Mouse (Mus musculus) embryonic facial prominence, embryonic 14.5 days (tissue): ENCODE results near the gene Man1b1. TPM values are rescaled to one million over a fixed set of nuclear protein-coding genes. Genes with fewer than 3 reads are reported as not detected.

Experiments
- ATAC-seq: fragments of 200-750 bp; cut with Nextera tagmentation; 2 replicates; pipeline ENCODE4 v1.8.0; 2017; ENCODE audit warnings: low read depth, moderate number of reproducible peaks, moderate TSS enrichment
- DNase-seq: peaks from one replicate; pipeline ENCODE4 v3.0.0-alpha.2; 2015; ENCODE audit warnings: low spot score
- H3K27ac ChIP-seq: fragments of 300-500 bp; sonication (generic); replicated peaks from 2 replicates; pipeline ENCODE4 v1.5.1; 2014; ENCODE audit warnings: low read depth, mild to moderate bottlenecking, low read length, moderate library complexity
- H3K27me3 ChIP-seq: fragments of 300-500 bp; sonication (generic); replicated peaks from 2 replicates; pipeline ENCODE4 v1.6.1; 2014; ENCODE audit warnings: low read length; ENCODE audit not compliant: control insufficient read depth, insufficient read depth
- H3K36me3 ChIP-seq: fragments of 300-500 bp; sonication (generic); 2 replicates; pipeline ENCODE4 v1.6.1; 2014; ENCODE audit warnings: low read length, mixed read lengths; ENCODE audit not compliant: control insufficient read depth, insufficient read depth
- H3K4me1 ChIP-seq: fragments of 300-500 bp; sonication (generic); 2 replicates; pipeline ENCODE4 v1.6.1; 2014; ENCODE audit warnings: antibody characterized with exemption, low read length; ENCODE audit not compliant: control insufficient read depth, insufficient read depth
- H3K4me2 ChIP-seq: fragments of 300-500 bp; sonication (generic); 2 replicates; pipeline ENCODE4 v1.6.1; 2014; ENCODE audit warnings: low read depth, mild to moderate bottlenecking, low read length, moderate library complexity, mixed read lengths
- H3K4me3 ChIP-seq: fragments of 300-500 bp; sonication (generic); 2 replicates; pipeline ENCODE4 v1.5.1; 2014; ENCODE audit warnings: low read depth, mild to moderate bottlenecking, low read length
- H3K9ac ChIP-seq: fragments of 300-500 bp; sonication (generic); 2 replicates; pipeline ENCODE4 v1.6.1; 2014; ENCODE audit warnings: low read depth, mild to moderate bottlenecking, low read length, moderate library complexity, mixed read lengths
- H3K9me3 ChIP-seq: fragments of 300-500 bp; sonication (generic); 2 replicates; pipeline ENCODE4 v1.6.1; 2016; ENCODE audit warnings: low read length; ENCODE audit not compliant: control insufficient read depth
- WGBS: fragments of 180-500 bp; shearing (Covaris S2); extraction: QIAGEN DNeasy Blood & Tissue Kit; methylation state at CpG from one replicate; pipeline ENCODE4 v1.1.7; 2014; 5-methylcytosine and 5-hydroxymethylcytosine counted together
- polyA plus RNA-seq: library from polyadenylated mRNA; unstranded; fragments of >200 nt; fragmentation: Nextera tagmentation; extraction: Ambion mirVana; gene quantifications from 2 replicates; pipeline ENCODE4 v1.2.1, GENCODE M21; 2014

The Man1b1 gene
- polyA plus RNA-seq, 1 experiment from 2014 or later, result 75.0 TPM

DNA sequence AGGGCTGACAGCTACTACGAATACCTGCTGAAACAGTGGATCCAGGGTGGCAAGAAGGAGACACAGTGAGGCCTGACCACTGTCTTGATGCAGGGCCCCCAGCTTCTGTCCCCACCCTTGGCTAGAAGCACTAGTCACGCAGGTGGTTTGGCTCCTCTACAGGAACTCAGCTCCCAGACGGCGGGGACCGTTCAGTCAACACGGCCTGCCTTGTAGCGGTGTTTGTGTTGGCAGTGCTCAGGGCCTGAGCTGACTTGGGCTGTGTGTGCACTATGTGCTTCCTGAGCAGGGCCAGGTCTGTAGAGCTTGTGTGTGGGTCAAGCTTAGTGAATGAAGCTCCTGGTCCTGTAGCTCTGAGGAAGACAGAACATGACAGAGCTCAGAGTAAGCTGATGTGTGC, 16.0 kb downstream of the Man1b1 start:
- H3K4me1 ChIP-seq, result no peaks in the 10 kb centered on the region
- no peak overlapping the region for H3K4me2 ChIP-seq
- H3K9me3 ChIP-seq, result no peaks in the 10 kb centered on the region
- peaks cover 95% of the 10 kb centered on the region for H3K36me3 ChIP-seq
- no peak for DNase-seq
- WGBS, result 89% methylated on average over 7 of the region's 7 CpGs
- H3K27ac ChIP-seq, result no peak overlapping the region
- no peak overlapping the region for H3K4me3 ChIP-seq
- no peak; the same call in 1 of the 2 replicates for ATAC-seq
- no peaks in the 10 kb centered on the region for H3K27me3 ChIP-seq
- H3K9ac ChIP-seq, result no peak overlapping the region

DNA sequence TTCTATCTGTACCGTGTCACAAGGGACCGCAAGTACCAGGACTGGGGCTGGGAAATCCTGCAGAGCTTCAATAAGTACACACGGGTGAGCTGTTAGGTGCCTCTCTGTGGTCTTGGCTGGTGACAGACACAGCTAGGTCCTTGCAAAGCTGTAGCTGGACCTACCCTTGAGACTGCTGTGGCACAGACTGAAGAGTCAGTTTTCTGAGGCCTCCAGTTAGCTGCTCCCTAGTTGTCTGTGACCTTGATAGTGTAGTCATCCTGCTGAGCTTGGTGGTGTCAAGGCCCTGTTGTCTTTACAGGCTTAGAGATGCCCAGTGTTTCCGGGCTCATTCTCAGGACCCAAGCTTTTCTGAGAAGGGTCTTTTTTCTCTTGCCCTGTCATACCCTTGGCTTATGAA, 17.4 kb downstream of the Man1b1 start:
- DNase-seq (no peak), ATAC-seq (no peak)
- no peak overlapping the region for H3K4me3 ChIP-seq
- no peaks in the 10 kb centered on the region for H3K4me1 ChIP-seq
- no peak overlapping the region for H3K9ac ChIP-seq
- no peaks in the 10 kb centered on the region for H3K27me3 ChIP-seq
- H3K36me3 ChIP-seq, result peaks cover 89% of the 10 kb centered on the region
- no peak overlapping the region for H3K27ac ChIP-seq
- 90% methylated on average over 4 of the region's 4 CpGs for WGBS
- H3K9me3 ChIP-seq, result no peaks in the 10 kb centered on the region
- H3K4me2 ChIP-seq, result no peak overlapping the region

GRCm38 (mm10) chr2:25350701-25351100, 18.6 kb downstream of the Man1b1 start:
- H3K9me3 ChIP-seq, result no peaks in the 10 kb centered on the region
- H3K36me3 ChIP-seq, result peaks cover 77% of the 10 kb centered on the region
- H3K9ac ChIP-seq, result no peak overlapping the region
- H3K4me1 ChIP-seq, result peaks cover 5% of the 10 kb centered on the region; the same call in 1 of the 2 replicates
- no peaks in the 10 kb centered on the region for H3K27me3 ChIP-seq
- H3K4me3 ChIP-seq, result no peak overlapping the region
- DNase-seq, result no peak
- 100% methylated on average over 3 of the region's 3 CpGs for WGBS
- H3K4me2 ChIP-seq, result no peak overlapping the region
- ATAC-seq, result no peak
- no peak overlapping the region for H3K27ac ChIP-seq

DNA sequence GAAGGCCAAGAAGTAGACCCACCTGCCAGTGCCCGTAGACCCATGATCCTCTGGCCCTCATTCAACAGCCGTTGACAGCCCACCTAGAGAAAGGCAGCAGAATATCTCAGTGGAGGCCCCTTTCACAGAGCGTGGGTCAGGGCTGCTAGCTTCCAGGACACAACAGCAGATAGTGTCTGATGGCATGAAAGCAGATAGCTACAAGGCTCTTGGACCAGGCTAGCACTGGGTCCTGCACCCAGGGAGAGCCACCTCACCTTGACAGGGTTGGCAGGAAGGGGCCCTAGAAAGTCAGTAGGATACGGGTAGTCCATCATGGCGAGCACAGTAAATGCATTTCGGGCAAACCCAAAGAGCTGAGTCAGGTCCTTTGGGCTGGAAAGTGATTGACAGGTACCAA, 22.1 kb downstream of the Man1b1 start:
- no peak for DNase-seq
- Histone ChIP-seq H3K4me2 (no peak overlapping the region), H3K27ac (no peak overlapping the region), H3K9ac (no peak overlapping the region), H3K4me3 (no peak overlapping the region), H3K4me1 (peaks cover 13% of the 10 kb centered on the region; the same call in 1 of the 2 replicates), H3K27me3 (no peaks in the 10 kb centered on the region), H3K9me3 (no peaks in the 10 kb centered on the region), H3K36me3 (peaks cover 46% of the 10 kb centered on the region)
- WGBS, result 83% methylated on average over 6 of the region's 6 CpGs
- no peak for ATAC-seq

GRCm38 (mm10) chr2:25355419-25356066, 23.4 kb downstream of the Man1b1 start:
- peak overlapping the region; percentile 56 for H3K4me3 ChIP-seq
- H3K9ac ChIP-seq, result peak overlapping the region; percentile 63
- H3K4me1 ChIP-seq, result peaks cover 13% of the 10 kb centered on the region; the same call in 1 of the 2 replicates
- ATAC-seq (no peak), DNase-seq (no peak)
- H3K27me3 ChIP-seq, result no peaks in the 10 kb centered on the region
- peaks cover 33% of the 10 kb centered on the region for H3K36me3 ChIP-seq
- H3K27ac ChIP-seq, result no peak overlapping the region
- peak overlapping the region; percentile 76 for H3K4me2 ChIP-seq
- no peaks in the 10 kb centered on the region for H3K9me3 ChIP-seq
- 38% methylated on average over 18 of the region's 18 CpGs for WGBS

DNA sequence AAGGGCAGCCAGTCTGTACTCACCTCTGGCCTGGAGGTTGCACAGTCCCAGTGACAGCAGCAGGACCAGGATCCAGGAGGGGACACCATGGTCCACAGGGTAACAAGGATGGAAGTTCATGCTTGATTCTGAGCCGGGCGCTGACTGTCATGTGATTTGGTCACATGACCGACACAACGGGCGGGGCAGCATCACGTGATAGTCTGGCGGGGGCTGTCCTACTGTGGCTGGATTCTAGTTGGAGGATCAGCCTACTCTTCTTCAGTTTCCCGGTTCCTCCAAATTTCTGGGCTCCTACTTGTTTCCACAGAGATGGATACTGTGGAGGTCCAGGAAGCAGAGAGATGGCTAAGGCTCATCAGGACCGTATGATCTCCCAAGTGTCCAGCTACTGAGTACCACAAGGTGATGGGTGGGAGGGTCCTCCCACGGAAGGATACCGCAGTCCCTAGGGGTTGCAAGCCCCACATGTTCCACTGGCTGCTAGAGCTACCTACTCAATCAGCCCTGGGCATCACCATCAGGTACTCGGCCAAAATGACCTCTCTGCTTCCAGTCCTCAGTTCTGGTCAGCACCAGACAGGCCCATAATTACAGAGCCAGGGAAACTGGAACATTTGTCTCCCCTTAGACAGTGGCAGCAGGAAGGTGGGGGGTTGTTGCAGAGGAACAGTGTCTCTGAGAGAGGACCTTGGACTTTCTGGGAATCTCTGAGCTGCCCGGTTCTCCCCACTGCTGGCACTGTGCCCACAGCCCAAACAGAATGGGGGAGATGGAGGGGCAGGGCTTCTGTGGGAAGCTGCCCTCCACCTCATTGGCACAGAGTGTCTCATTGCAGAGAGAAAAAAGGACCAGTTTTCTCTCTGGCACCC, 24.3 kb downstream of the Man1b1 start, which contains the start of gene Dpp7:
Gene Dpp7 (minus strand): TSS at position 152 of the 872 bp plus-strand sequence.
- Histone ChIP-seq H3K4me1 (peaks cover 13% of the 10 kb centered on the region; the same call in 1 of the 2 replicates), H3K4me3 (peak within 1 kb of the TSS; percentile 56), H3K27me3 (no peaks in the 10 kb centered on the region), H3K36me3 (peaks cover 24% of the 10 kb centered on the region), H3K27ac (no peak within 1 kb of the TSS), H3K9ac (peak within 1 kb of the TSS; percentile 63), H3K9me3 (no peaks in the 10 kb centered on the region), H3K4me2 (peak within 1 kb of the TSS; percentile 76)
- peak; percentile 93 for DNase-seq
- WGBS, result 5% methylated on average over 11 of the region's 13 CpGs
- ATAC-seq, result peak; percentile 72

DNA sequence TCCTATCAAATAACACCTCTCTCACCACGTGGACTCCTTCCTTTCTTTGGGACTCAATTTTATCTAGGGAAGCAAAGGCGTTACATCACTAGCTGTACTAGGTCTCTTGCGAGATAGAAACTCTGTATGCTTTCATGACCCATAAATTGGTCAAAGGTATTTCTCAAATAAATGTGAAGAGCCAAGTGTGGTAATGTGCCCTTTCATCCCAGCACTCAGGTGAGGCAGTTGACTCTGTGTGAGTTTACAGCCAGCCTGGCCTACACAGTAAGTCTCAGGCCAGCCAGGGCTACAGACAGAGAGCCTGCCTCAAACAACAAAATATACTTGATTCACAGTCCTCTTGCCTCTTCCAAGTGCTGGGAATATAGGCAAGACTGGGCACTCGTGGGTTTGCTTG, 27.7 kb downstream of the Man1b1 start:
- no peak for DNase-seq
- no peak overlapping the region for H3K27ac ChIP-seq
- no peak overlapping the region for H3K4me2 ChIP-seq
- H3K27me3 ChIP-seq, result peaks cover 12% of the 10 kb centered on the region
- WGBS, result 74% methylated on average over 4 of the region's 4 CpGs
- no peaks in the 10 kb centered on the region for H3K36me3 ChIP-seq
- peaks cover 13% of the 10 kb centered on the region; the same call in 1 of the 2 replicates for H3K4me1 ChIP-seq
- no peak overlapping the region for H3K9ac ChIP-seq
- no peak for ATAC-seq
- no peak overlapping the region for H3K4me3 ChIP-seq
- H3K9me3 ChIP-seq, result no peaks in the 10 kb centered on the region

DNA sequence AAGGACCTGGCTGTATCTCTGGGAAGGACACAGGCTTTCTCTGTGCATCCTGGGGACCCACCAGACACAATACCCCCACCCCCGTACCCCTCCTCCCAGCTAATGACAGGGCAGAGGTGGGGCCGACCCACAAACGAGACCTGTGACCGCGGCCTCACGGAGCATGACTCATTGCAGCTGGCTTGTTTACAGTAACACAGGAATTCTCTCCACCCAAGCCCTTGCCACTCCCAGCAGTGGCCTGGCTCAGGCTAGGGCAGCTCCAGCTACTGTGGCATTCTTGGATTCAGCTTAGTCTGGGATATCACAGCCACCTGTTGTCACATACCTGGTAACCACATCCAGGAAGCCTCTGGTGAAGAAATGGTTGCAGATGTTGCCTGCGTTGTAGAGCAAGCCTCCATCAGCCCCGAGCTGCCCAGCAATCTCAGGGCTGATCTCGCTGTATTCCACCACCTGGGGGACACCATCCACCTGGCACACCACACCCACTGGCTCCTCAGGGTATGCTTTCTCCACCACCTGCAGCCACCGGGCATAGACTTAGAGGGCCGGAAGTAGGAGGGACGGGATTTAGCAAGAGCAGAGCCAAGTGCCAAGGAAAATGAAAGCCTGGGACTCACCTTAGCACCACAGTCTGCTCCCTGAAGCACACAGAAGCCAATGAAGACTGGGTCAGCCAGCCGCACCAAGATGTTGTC, 31.5 kb downstream of the Man1b1 start:
- Histone ChIP-seq H3K36me3 (no peaks in the 10 kb centered on the region), H3K4me3 (no peak overlapping the region), H3K9me3 (no peaks in the 10 kb centered on the region), H3K9ac (no peak overlapping the region), H3K27me3 (peaks cover 18% of the 10 kb centered on the region), H3K27ac (no peak overlapping the region), H3K4me2 (no peak overlapping the region), H3K4me1 (no peaks in the 10 kb centered on the region)
- DNase-seq (no peak), ATAC-seq (no peak)
- 58% methylated on average over 13 of the region's 13 CpGs for WGBS
